Mouse (Mus musculus) ES-E14 (cell line): ENCODE measurements around the gene Cox7b2.

Experiments
- CHD2 ChIP-seq: IDR thresholded peaks from 2 replicates; pipeline ENCODE4 v1.6.1; 2014; ENCODE audit warnings: mild to moderate bottlenecking, low read depth, low read length, inconsistent platforms
- ZC3H11A ChIP-seq: IDR thresholded peaks from 2 replicates; pipeline ENCODE4 v1.6.1; 2012; ENCODE audit warnings: low read depth, mild to moderate bottlenecking, inconsistent platforms, low read length, borderline replicate concordance

GRCm38 (mm10) chr5:71571646-71572237 lies 23.7 kb upstream of the Cox7b2 start:
- no peak for TF ChIP-seq ZC3H11A
- no peak for TF ChIP-seq CHD2
